Mouse (Mus musculus) gastrocnemius, postnatal 10 days (tissue): ENCODE results near the gene Bmp5. TPM values are rescaled to one million over a fixed set of nuclear protein-coding genes. Genes with fewer than 3 reads are reported as not detected.

Experiments used
- DNase-seq: peaks from one replicate; pipeline ENCODE4 v3.0.0; 2021; ENCODE audit warnings: mixed read lengths
- total RNA-seq, 2 experiments: library from RNA; stranded (reverse); gene quantifications; 2 replicates each; pipeline ENCODE4 v1.2.3; 2021

Bmp5 gene
- total RNA-seq, 2 experiments from 2014 or later = 3.8 to 5.3 TPM

DNA sequence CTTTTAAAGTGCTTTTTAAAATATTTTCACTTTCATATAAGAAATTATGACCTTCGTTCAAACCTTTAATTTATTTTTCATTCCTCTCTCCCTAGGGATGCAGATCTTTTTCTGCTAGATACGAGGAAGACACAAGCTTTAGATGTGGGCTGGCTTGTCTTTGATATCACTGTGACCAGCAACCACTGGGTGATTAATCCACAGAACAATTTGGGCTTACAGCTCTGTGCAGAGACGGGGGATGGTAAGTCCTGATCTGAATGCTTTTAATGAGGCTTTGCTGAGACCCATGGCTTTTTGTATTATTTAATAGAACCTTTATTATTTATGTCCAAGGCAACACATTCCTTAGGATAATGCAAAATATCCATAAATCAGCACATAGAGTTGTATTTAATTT lies 64.3 kb downstream of the Bmp5 start:
- no peak for DNase-seq

DNA sequence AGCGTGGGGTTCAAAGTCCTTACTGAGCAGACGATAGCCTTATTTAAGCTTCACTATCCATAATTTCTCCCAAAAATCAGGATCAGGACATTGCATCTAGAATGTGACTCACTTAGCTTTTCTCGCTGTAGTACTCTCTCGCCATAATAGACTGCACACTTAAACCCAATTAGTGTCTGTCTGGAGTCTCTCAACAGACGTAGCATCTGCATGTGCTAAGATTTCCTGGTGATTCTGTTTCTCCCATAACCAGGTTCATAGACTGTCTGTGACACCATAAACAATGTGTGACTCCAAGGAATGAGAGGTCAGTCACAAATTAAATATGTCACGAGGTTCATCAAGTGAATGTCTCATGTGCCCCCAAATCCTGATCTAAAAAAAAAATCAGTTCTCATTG lies 65.7 kb downstream of the Bmp5 start:
- no peak for DNase-seq

DNA sequence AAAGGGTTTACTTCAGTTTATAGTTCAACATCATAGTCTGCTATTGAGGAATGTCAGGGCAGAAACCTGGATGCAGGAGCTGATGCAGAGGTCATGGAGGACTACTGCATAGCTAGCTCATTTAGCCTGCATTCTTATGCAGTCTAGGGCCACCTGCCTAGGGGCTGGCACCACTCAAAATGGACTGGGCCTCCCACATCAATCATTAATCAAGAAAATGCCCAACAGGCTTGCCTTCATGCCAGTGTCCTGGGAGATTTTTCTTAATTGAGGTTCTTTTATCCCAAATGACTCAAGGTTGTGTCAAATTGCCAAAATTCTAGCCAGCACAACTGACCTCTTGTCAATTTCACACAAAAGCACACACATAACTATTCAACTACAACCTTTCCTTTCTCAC lies 70.8 kb downstream of the Bmp5 start:
- no peak for DNase-seq

DNA sequence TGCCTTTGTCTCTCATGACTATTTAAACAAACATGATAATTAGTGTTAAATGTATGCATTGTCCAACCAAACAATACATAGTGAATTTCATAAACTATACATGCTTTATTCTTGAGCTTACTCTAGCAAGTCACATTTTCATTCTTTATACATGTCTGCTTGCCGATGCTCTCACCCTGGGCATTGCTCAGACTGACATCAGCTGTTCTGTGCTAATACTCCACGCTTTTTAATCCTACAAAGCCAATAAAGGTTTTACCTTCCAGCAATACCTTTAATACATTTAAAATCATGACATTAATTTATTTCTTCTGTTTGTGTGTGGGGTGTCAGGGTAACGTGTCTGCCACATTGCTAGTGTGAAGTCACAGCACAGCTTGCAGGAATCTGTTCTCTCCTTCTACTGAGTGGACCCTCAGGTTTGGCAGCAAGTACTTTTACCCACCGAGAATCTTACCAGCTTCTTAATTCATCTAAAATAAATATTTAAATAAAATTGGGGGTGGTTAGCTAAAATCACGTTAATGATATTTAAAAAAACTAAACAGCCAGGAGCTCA lies 75.6 kb downstream of the Bmp5 start:
- no peak for DNase-seq

DNA sequence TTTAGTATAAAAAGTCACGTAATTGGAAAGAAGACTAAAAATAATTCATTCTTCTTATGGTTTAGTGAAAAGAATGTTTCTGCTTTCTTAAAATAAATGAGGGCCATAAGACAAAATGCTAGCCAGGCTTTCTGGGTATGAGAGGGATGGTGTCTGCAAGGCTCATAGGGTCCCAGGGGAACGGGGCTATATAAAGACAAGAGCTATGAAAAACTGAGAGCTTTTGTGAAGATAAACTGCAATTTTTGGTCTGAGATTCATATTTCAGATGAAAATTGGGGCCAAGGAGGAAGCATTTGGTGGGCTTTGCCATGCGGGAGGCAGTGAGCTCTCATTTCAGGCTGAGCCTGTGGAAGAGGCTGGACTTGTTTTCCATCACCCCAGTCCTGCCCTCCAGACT lies 83.0 kb downstream of the Bmp5 start:
- DNase-seq = no peak

DNA sequence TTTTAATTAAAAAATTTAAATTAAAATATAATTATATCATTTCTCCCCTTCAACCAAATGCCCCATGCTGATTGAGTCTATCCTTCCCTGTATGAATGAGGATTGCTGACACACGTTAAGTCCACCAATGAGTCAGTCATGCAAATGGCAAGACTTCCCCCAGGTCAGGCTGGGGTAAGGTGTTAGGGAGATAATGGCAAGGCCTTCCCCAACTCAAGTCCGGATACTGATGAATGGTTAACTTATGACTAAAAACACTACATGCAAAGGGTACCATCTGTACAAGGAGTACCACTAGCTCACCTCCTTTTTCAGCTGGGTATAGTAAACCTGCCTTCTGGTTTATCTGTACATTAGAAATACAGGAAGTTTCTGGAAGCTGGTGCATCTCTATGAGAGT lies 83.8 kb downstream of the Bmp5 start:
- DNase-seq = no peak

DNA sequence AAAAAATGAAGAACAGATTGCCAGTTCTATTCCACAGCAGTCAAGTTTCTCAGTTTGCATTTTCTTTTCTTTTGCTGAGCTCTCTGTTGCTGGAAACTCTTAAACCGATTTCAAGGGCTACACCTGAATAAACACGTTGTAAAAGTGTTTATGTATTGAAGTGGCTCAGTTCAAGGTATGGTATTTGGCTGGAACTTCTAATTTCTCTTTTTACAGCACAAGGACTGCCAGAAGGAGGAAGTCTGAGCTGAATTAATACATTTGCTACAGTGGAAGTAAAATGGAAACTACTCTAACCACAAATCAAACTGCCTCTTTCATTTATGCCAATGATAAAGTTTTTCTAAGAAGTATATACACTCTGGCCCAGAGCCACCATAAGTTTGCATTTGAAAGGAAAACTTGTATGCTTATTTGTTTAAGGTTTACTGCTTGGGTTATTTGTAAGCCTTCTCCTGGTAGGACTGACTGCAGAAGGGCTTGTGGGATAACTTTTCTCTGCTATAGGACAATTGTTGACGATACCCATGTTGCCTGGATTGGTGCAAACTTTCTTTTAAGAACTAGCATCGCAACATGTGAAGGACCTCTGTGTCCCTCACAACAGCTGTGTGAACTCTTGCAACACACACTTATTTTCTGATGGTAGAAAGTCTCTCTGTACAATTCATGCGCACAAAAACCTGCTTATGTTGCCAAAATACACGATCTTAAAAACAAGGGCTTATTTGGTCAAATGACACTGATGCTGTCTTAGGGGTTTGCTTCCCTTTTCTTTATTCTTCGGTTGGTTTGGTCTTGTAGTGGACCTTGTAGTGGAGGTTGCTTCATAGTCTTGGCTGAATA lies 95.4 kb downstream of the Bmp5 start:
- no peak for DNase-seq

DNA sequence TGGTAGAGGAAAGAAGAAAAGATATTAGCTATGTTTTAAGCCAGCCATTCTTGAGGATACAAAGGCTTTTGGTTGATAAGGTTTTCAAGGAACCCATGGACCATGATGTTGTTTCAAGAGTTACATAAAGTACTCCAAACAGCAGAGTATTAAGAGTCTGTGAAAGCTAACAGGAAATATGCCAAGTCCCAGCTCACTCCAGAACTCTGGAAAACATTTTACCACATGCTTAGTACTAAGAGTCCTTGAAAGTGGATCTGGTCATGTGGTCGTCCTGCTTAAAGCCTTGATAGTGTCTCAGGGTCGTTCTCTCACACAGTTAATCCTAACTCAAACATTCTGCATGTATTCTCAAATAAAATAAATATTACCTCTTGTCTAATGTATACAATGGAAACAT lies 101.2 kb downstream of the Bmp5 start:
- DNase-seq = no peak

DNA sequence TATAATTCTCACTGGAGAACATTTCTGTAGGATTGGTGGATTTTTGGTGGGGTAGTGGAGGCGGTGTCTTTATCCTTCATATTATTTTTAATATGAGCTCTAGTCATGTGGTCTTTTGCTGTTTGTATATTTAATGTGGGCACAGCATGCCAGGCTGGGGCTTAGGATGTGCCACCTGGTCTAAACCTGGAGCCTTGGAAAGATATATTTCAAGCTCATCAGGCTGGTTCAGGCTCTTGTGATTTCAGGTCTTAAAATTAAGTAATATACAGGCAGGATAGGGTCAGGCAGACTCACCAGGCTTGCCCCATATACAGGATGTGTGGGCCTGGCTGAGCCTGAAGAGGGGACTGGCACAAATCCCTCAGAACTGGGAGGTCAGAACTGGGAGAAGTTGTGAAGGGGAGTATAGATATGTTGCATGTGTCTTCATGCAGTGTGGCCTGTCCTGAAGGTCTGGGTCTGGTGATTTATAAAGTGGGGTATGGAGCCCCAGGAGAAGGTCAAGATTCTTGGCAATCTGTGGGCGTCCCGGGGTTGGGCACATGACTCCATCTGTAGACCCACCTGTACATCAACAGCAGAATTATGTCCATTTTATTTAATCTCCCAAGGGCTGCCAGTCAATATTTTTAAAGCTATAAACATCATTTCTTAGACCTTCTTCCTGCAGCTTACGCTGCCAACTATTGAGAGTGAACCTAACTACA lies 108.5 kb downstream of the Bmp5 start:
- DNase-seq = no peak

DNA sequence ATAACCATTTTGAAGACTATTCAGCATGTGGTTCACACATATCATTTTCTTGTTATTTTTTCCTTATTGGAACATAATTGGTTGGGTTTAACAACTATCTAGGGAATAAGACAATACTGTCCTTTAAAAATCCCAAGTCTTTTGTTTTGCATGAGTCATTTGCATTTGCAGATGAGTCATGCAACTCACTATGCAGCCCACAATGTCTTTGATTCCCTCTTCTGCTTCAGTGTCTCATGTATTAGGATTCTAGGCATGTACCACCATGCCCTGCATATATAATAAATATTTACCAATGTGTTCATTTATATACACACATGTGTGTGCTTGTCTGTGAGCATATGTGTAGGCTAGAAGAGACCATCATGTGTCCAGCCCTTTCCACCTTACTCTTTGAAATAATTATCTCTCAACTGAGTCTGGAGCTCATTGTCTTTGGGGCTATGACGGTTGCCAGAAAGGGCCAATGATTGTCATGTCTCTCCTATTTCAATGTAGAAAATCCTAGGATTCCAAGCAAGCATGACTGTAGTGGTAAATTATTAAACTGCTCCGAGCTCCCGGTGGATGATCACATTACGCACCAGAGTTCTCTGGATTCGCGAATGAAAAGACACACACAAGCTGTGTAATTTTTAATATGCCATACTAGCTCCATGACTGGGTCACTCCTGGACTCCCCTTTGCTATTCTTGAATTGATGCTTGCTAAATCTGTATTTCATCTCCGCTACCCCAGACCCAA lies 111.8 kb downstream of the Bmp5 start:
- no peak for DNase-seq

DNA sequence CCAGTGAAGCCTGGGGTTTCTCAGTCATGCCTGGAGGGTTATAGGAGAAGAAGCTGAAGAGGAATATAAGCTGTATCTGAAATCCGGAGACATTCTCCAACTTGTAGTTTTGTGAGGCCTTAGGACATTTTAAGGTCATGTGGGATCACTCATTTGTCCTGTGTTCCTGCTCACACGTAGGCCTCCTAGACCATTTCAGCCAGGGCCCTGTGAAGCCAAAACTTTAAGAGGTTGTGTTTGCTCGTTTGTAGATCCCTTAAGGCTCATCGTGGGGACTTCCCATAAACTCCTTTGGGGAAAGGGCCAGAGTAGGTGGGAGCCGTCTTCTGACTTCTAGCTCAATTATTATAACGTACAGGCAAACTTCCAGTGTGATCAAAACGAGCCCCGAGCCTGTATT lies 121.8 kb downstream of the Bmp5 start:
- DNase-seq = no peak

DNA sequence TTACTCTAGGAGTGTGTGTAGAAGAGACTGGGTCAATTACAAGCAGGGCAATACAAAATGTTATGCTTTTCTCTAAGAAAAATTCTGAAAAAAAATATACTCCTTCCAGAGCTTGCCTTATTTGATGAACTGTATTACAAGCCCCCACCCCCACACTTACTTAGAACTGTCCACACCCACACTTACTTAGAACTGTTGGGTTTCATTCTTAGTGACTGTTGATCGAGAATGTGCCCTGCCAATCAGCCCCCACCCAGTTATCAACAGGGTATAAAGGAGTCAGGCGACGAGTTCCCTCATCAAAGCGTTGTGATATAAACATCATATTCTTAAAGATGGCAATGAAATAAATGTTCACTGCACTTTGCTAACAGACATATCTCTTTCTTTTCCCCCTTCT lies 122.9 kb downstream of the Bmp5 start:
- no peak for DNase-seq

DNA sequence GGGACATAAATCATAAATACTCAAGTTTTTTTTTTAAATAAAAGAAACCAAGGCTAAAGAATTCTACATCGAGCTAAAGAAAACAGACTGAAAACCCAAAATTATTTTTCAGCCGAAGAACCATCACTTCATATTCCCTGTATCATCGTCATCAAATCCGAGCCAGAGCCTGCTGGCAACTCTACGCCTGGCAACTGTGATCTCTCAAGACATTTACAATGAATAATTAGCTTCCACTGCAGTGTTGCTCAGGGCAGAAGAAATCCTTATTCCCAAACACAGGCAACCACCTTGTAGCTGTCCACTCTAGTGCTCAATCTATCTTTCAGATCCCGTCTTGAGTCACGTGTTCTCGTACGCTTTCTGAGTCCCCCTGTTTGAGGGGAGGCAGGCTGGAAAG lies 126.1 kb downstream of the Bmp5 start:
- no peak for DNase-seq

DNA sequence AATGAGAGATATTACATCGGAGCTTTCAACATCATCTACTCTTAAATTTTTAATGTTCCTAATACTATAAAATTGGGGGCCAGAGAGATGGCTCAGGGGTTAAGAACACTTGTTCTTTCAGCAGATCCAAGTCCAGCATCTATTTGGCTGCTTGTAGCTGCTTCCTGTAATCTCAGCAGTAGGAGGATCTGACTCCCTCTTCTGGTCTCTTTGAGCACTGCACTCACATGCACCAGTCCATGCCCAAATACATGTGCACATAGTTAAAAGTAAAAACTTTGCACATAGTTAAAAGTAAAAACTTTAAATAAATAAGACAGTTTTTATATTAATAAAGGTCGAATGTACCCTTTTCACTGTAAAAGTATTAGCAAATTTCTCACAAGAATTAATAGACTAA lies 130.3 kb downstream of the Bmp5 start:
- no peak for DNase-seq

DNA sequence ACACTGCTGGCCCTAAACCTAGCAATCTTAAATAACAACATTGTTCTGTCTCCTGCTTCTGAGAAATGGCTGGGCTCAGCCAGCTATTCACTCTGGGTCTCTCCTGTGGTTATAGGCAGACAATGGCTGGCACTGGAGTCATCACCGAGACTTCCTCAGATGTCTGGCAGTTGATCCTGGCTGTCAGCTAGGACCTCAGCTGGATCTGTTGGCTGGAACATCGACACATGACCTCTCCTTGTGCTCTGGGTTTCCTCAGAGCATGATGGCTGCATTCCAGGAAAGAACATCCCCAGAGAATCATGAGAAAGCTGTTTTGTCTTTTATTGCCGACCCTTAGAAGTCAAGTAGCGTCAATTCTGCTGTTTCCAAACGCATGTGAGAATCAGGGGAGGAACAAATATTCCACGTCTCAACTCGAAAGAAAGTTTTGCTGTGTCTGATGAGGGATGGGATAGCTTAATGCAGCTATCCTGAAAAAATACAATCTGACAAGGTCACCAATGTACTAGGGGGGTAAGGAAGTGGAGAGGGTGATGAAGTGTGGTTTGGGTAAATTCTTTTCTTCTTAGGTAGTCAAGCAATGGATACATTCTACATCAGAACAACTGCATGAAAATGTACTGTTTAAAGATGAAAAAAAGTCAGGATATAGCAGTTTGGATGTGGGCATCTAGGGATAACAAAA lies 135.1 kb downstream of the Bmp5 start:
- DNase-seq = peak; percentile 64

DNA sequence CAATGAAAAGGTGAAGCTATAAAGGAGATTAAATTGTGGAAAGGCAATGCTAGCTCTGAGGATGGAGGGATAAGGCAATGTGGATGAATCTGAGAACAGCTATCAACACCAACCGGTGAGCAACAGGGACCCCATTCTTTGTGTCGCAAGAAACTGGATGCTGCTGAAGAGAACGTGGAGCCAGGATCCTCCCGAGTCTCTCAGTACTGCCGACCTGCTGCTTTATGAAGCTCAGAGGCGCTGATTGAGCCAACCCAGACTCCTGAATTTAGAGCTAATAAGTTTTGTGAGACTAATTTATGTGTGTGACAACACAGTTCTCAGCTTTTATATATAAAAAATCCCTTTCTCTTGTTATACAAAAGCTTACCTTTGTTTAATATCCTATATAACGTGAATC lies 136.4 kb downstream of the Bmp5 start:
- DNase-seq = no peak

DNA sequence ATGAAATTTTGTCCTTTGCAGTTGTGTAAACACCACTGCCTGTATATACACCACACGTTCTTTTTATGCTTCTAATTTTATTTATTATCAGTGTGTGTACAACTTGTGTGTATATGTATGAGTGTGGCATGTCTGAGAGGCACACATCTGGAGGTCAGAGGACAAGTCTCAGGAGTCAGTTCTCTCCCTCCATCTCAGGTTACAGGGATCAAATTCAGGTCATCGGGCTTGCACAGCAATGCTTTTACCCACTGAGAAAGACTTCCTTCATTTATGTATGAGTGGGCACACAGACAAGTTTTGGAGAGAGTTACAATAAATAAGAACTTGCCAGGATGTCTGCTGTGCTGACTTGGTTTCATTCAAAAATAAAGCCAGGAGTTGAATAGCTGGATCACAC lies 140.9 kb downstream of the Bmp5 start:
- DNase-seq = no peak

DNA sequence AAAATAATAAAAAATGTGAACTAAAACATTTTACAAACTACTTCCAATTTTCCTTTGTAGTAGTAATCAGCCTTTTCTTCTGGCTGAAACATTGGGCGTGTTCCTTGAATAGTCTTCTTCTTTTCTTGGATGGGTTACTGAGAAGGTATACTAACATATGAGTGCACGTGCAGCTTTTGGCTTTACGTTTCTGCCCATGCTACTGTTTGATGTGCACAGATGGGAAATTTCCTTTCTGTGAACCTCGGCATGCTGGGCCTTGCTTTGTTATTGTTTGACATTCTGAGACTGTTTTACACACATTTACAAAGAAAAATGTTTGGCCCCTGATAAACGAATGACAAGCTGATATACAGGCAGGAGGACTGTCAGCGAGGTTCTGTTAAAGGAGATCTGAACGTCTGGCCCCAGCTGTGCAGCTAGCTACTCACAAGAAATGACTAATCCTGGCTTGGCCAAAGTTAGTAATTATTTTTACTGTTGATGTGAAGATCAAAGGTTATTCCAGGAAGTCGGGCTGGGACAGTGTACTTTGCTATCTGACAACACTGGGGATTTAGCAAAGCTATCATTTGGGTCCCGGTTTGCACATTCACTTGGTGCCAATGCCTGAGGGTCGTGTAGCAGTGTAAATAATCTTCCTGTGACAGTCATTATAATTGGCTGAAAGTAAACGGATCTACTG lies 152.2 kb downstream of the Bmp5 start:
- no peak for DNase-seq

DNA sequence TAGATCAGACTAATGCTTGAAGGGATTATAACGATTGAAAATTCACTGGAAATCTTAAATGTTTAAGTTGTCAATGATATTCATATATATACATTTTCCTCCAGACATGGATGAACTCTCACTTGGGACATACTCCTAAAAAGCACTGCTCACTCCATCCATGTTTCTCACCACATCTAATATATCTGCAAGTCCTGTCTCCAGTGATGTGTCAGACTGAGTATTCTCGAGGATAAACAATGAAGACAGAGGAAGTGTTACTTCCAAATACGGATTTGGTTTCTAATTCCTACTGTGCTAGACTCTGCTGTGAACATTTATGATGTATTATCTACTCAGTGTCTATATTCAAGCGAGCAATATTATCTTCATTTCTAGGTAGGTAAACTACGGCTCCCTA lies 152.9 kb downstream of the Bmp5 start:
- DNase-seq = no peak

DNA sequence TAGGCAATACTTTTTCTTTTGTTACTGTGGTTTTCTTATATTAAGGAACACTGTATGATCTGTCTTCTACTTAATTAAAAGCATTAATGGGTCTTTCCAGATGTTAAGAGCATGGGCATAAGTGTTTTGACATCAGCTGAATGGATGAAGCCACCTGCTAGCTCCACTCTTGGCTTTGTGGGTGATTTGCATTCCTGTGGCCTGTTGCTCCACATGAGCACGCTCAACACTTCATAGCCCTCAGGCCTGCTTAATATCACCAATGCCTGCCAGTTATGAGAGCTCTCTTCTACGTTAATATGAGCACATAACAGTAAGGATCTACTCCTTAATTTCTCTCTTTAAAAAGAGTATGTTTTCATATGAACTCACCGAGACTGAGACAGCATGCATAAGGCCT lies 169.5 kb downstream of the Bmp5 start:
- DNase-seq = no peak
